Mouse (Mus musculus) neural tube, embryonic 11.5 days (tissue): Measurements from ENCODE around the gene Tatdn3. TPM values are rescaled to one million over a fixed set of nuclear protein-coding genes. Genes with fewer than 3 reads are reported as not detected.

ENCODE experiments used
- ATAC-seq: fragments of 200-750 bp; cut with Nextera tagmentation; 2 replicates; pipeline ENCODE4 v1.8.0; 2017; ENCODE audit warnings: moderate number of reproducible peaks, mild to moderate bottlenecking, moderate TSS enrichment, moderate library complexity; ENCODE audit not compliant: insufficient read depth, low FRiP score, low TSS enrichment
- DNase-seq: peaks from one replicate; pipeline ENCODE4 v3.0.0-alpha.2; 2015; ENCODE audit warnings: low spot score
- H3K27ac ChIP-seq: fragments of 300-500 bp; sonication (generic); 2 replicates; pipeline ENCODE4 v1.5.1; 2014; ENCODE audit warnings: low read depth, mild to moderate bottlenecking, low read length
- H3K27me3 ChIP-seq: fragments of 300-500 bp; sonication (generic); 2 replicates; pipeline ENCODE4 v1.6.1; 2014; ENCODE audit warnings: mild to moderate bottlenecking, low read length, mixed read lengths; ENCODE audit not compliant: control insufficient read depth, insufficient read depth
- H3K36me3 ChIP-seq: fragments of 300-500 bp; sonication (generic); 2 replicates; pipeline ENCODE4 v1.6.1; 2014; ENCODE audit warnings: mild to moderate bottlenecking, low read length, moderate library complexity, mixed read lengths; ENCODE audit not compliant: control insufficient read depth, insufficient read depth
- H3K4me1 ChIP-seq: fragments of 300-500 bp; sonication (generic); 2 replicates; pipeline ENCODE4 v1.6.1; 2014; ENCODE audit warnings: low read length, mixed read lengths; ENCODE audit not compliant: control insufficient read depth, insufficient read depth
- H3K4me2 ChIP-seq: fragments of 300-500 bp; sonication (generic); 2 replicates; pipeline ENCODE4 v1.6.1; 2014; ENCODE audit warnings: low read depth, mild to moderate bottlenecking, moderate library complexity
- H3K4me3 ChIP-seq: fragments of 300-500 bp; sonication (generic); 2 replicates; pipeline ENCODE4 v1.5.1; 2014; ENCODE audit warnings: low read depth, low read length
- H3K9ac ChIP-seq: fragments of 300-500 bp; sonication (generic); 2 replicates; pipeline ENCODE4 v1.6.1; 2014; ENCODE audit warnings: mild to moderate bottlenecking, low read length
- H3K9me3 ChIP-seq: fragments of 300-500 bp; sonication (generic); 2 replicates; pipeline ENCODE4 v1.6.1; 2016; ENCODE audit warnings: low read length; ENCODE audit not compliant: control insufficient read depth
- WGBS: fragments of 180-500 bp; shearing (Covaris S2); extraction: QIAGEN DNeasy Blood & Tissue Kit; methylation state at CpG from one replicate; pipeline ENCODE4 v1.1.7; 2014; 5-methylcytosine and 5-hydroxymethylcytosine counted together
- polyA plus RNA-seq: library from polyadenylated mRNA; unstranded; fragments of >200 nt; fragmentation: Nextera tagmentation; extraction: Ambion mirVana; gene quantifications from 2 replicates; pipeline ENCODE4 v1.2.1, GENCODE M21; 2014

Gene Tatdn3
- 9.4 and 13.3 TPM in 2 replicates for polyA plus RNA-seq

DNA sequence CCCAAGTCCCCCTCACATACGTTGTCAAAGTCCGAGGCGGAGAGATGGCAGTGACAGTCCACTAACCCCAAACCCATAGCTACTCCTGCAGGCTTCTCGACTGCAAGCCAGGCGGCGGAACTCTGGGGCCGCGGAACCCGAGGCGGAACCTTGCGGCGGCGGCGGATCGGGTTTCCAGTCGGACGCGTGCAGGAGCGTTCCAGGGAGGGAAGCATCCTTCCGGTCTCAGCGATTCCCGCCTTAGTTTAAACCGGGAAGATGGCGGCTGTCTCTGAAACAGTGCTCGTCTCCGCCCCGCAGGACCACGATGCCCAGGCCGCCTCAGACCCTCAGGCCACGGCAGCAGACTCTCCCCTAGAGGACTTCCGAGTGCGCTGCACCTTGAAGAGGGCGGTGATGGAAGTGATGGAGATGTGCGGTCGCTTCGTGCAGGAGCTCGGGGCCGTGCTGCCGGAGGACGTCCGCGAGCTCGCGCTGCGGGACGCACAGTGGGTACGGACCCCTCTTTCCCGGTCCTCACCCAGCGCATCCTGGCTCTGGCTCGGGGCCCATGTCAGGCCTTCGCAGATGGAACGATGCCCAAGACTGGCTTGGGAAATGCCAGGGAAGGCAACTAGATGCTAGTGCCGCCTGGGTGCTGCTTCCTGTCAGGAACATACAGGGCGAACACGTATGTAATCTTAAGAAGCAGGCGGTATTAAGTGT lies at the start of gene Tatdn3, which contains the start of gene Nsl1:
Tatdn3 (minus strand) TSS at position 152 of the 705 bp plus-strand sequence.
Nsl1 (plus strand) TSS at position 232 of the 705 bp plus-strand sequence.
- Histone ChIP-seq H3K27ac (no peak within 1 kb of the TSS), H3K36me3 (no peaks in the 10 kb centered on the region), H3K4me3 (peak within 1 kb of the TSS; percentile 81), H3K9me3 (no peaks in the 10 kb centered on the region), H3K27me3 (no peaks in the 10 kb centered on the region), H3K9ac (peak within 1 kb of the TSS; percentile 84), H3K4me1 (peaks cover 9% of the 10 kb centered on the region; the same call in 1 of the 2 replicates), H3K4me2 (peak within 1 kb of the TSS; percentile 58)
- peak; percentile 89 for DNase-seq
- ATAC-seq, result peak; percentile 93
- WGBS, result under 1% methylated on average over 55 of the region's 56 CpGs

DNA sequence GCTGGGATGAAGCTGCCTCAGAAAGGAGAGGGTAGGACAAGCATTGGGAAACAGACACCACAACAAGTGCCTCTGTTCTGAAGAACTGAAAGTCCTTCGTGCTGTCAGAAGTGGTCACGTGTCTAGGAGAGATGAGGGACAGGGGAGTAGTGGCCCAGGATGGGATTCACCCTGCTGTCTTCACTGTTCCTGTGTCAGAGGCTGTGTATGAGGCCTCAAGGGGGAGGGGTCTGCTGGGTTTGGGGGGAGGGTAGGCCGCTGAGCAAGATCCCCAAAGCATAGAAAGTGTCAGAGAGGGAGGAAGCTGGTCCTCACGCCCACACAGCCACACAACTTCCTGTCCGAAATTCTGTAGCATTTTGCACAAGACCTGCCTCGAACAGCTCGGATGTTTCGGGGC lies 48.4 kb upstream of the Tatdn3 start:
- Histone ChIP-seq H3K9ac (no peak overlapping the region), H3K36me3 (no peaks in the 10 kb centered on the region), H3K9me3 (no peaks in the 10 kb centered on the region), H3K4me3 (no peak overlapping the region), H3K27me3 (no peaks in the 10 kb centered on the region), H3K4me1 (no peaks in the 10 kb centered on the region), H3K4me2 (no peak overlapping the region), H3K27ac (no peak overlapping the region)
- ATAC-seq (no peak), DNase-seq (no peak)
- WGBS, result 63% methylated on average over 8 of the region's 8 CpGs

DNA sequence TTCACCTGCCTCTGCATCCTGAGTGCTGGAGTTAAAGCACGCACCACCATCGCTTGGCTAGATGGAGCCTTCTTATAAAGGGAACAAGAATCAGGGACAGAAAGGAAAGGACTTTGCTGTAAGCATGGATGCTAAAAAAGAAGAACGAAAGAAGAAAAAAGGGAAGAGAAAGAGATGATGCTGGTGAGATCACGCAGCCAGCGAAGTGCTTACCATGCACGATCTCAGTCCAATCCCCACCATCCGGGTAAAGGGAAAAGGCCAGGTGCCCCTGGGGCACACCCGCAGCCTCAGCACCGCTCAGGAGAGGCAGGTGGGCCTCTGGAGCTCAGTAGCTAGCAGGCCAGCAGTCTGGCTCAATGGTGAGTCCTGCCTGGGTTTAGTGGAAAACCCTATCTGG lies 47.2 kb upstream of the Tatdn3 start:
- H3K4me3 ChIP-seq, result no peak overlapping the region
- ATAC-seq, result no peak
- H3K27ac ChIP-seq, result no peak overlapping the region
- H3K36me3 ChIP-seq, result no peaks in the 10 kb centered on the region
- 91% methylated on average over 9 of the region's 9 CpGs for WGBS
- H3K9me3 ChIP-seq, result no peaks in the 10 kb centered on the region
- H3K4me1 ChIP-seq, result no peaks in the 10 kb centered on the region
- DNase-seq, result no peak
- no peak overlapping the region for H3K4me2 ChIP-seq
- H3K27me3 ChIP-seq, result no peaks in the 10 kb centered on the region
- H3K9ac ChIP-seq, result no peak overlapping the region

DNA sequence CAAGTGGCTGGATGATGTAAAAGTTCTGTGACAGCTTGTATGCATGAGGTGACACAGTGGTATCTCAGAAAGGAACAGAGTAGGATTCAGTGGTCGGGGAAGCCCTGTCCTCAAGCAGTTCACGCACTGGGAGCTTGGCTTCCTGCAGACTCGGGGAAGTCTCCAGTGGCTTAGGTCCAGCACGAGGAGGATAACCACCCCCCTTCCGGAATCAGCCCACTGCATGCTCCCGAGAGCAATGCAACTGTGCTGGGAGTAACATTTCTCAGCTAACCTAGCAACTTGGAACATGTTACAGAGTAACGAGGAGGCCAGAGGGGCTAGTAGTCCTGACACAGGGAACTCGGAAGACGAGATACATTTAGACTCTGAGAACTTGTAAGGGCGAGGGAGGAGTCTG lies 44.6 kb upstream of the Tatdn3 start:
- H3K9me3 ChIP-seq, result no peaks in the 10 kb centered on the region
- ATAC-seq (no peak), DNase-seq (no peak)
- no peak overlapping the region for H3K27ac ChIP-seq
- H3K4me3 ChIP-seq, result no peak overlapping the region
- WGBS, result 80% methylated on average over 10 of the region's 10 CpGs
- H3K27me3 ChIP-seq, result no peaks in the 10 kb centered on the region
- no peaks in the 10 kb centered on the region for H3K4me1 ChIP-seq
- H3K9ac ChIP-seq, result no peak overlapping the region
- H3K36me3 ChIP-seq, result no peaks in the 10 kb centered on the region
- H3K4me2 ChIP-seq, result no peak overlapping the region

DNA sequence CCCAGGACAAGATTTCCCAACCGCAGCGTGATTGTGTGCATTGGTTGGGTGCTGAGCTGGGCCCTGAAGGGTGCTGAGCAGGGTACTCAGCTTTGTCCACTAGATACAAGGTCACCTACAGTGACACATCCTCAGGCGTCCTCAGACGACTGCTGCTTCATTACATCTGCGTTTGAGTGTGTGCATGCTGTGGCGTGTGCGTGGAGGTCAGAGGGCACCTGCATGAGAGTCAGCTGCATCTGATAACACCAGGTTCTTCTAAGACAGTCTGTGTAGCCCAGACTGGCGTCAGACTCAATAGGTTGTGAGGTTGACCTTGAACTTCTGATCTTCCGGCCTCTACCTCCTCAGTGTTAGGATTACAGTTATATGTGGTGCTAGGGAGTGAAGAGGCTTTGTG lies 42.5 kb upstream of the Tatdn3 start:
- DNase-seq, result no peak
- ATAC-seq, result no peak
- no peaks in the 10 kb centered on the region for H3K9me3 ChIP-seq
- 80% methylated on average over 9 of the region's 9 CpGs for WGBS
- no peak overlapping the region for H3K9ac ChIP-seq
- H3K27me3 ChIP-seq, result no peaks in the 10 kb centered on the region
- H3K36me3 ChIP-seq, result no peaks in the 10 kb centered on the region
- H3K4me1 ChIP-seq, result no peaks in the 10 kb centered on the region
- H3K4me2 ChIP-seq, result no peak overlapping the region
- H3K27ac ChIP-seq, result no peak overlapping the region
- no peak overlapping the region for H3K4me3 ChIP-seq

DNA sequence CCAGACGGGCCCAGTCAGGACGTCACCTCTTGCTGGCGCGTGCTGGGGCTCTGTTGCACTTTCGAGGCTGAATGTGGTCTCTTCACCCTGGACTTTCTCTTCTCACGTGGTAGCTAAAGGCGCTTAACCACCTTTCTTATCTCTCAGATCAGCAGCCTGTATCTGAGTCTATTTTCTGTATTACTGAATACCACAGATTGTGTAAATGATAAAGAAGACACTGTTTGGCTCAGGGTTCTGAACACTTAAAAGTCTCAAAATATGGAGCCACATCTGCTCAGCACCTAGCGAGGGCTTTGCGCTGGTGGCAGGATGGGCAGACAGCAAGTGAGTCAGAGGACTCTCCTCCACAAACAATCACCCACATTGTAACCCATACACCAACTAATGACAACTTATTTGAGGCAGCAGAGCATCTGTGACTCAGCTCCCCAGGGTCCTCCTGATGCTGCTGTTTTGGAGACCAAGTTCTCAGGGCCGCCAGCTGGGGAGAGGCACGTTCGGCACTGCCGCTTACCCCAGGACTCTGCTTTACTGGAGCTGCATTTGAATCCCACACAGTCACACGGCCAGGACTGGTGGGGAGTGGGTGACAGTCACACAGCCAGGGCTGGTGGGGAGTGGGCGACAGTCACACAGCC lies 40.1 kb upstream of the Tatdn3 start:
- DNase-seq, result no peak
- H3K4me3 ChIP-seq, result no peak overlapping the region
- H3K9ac ChIP-seq, result no peak overlapping the region
- H3K4me1 ChIP-seq, result no peaks in the 10 kb centered on the region
- no peak overlapping the region for H3K27ac ChIP-seq
- WGBS, result 81% methylated on average over 15 of the region's 15 CpGs
- ATAC-seq, result no peak
- peaks cover 5% of the 10 kb centered on the region; the same call in 1 of the 2 replicates for H3K27me3 ChIP-seq
- H3K9me3 ChIP-seq, result no peaks in the 10 kb centered on the region
- no peak overlapping the region for H3K4me2 ChIP-seq
- H3K36me3 ChIP-seq, result no peaks in the 10 kb centered on the region

DNA sequence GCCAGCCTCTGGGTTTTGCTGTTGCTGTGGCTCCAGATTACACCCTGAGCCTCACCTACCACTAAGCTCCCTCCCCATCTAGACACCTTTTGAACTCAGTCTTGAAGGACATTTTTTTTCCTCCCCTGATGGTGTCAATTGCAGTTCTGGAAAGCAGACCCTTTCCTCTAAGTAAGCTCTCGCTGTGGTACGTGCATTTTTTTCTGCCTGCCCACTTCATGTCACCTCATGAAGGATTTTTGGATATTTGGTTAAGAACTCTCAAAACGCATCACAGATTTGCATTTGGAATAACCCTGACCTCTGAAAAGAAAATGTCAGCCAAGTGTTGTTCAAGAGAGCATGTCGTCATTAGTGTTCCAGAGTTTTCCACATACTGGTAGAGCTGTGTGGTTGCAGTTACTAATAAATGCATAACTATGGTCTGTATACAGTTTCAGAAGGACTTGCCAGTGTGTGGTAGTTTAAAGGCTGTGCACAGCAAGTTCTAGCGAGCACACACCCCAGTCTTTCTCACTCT lies 37.1 kb upstream of the Tatdn3 start:
- Histone ChIP-seq H3K4me2 (no peak overlapping the region), H3K36me3 (no peaks in the 10 kb centered on the region), H3K27me3 (peaks cover 9% of the 10 kb centered on the region), H3K4me1 (no peaks in the 10 kb centered on the region), H3K27ac (no peak overlapping the region), H3K9ac (no peak overlapping the region), H3K9me3 (no peaks in the 10 kb centered on the region), H3K4me3 (no peak overlapping the region)
- WGBS, result 78% methylated on average over 5 of the region's 5 CpGs
- ATAC-seq (no peak), DNase-seq (no peak)

DNA sequence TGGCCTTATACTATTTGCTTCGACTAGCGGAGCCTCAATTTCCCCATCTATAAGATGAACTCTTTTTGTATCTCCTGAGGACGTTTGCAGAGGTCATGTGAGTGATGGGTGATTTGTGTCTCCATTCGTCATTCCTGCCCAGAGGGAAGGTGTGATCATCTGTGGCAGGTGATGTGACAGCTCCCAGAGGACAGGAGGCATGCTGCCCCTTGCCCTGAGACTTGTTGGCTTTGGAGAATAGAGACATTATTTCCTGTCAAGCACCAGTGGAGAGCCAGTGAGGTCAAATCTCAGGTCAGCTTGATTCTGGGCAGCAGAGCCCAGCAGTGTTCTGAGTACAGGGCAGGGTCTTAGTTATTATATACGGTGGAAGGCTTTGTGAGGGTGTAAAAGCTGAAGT lies 36.4 kb upstream of the Tatdn3 start:
- peaks cover 9% of the 10 kb centered on the region for H3K27me3 ChIP-seq
- H3K27ac ChIP-seq, result no peak overlapping the region
- no peaks in the 10 kb centered on the region for H3K9me3 ChIP-seq
- 42% methylated on average over 5 of the region's 5 CpGs for WGBS
- H3K36me3 ChIP-seq, result no peaks in the 10 kb centered on the region
- H3K4me3 ChIP-seq, result no peak overlapping the region
- DNase-seq (no peak), ATAC-seq (no peak)
- H3K4me2 ChIP-seq, result no peak overlapping the region
- no peak overlapping the region for H3K9ac ChIP-seq
- H3K4me1 ChIP-seq, result no peaks in the 10 kb centered on the region
